Mouse (Mus musculus) T-cell, adult 2 months (primary cell): ENCODE results near the gene Il18bp.

Experiments
- DNase-seq: peaks from one replicate; pipeline ENCODE4 v3.0.0; 2022; ENCODE audit warnings: low spot score

Il18bp gene

DNA sequence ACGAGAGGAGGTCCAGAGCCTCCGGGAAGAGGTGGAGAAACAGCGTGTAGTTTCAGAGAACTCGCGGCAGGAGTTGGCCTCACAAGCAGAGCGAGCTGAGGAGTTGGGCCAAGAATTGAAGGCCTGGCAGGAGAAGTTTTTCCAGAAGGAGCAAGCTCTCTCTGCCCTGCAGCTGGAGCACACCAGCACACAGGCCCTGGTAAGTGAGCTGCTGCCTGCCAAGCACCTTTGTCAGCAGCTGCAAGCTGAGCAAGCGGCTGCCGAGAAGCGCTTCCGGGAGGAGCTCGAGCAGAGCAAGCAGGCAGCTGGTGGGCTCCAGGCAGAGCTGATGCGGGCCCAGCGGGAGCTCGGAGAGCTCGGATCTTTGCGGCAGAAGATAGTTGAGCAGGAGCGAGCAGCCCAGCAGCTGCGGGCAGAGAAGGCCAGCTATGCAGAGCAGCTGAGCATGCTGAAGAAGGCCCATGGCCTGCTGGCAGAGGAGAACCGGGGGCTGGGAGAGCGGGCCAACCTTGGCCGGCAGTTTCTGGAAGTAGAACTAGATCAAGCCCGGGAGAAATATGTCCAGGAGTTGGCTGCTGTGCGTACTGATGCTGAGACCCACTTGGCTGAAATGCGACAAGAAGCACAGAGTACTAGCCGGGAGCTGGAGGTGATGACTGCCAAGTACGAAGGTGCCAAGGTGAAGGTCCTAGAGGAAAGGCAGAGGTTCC is 17.4 kb downstream of the Il18bp start:
- DNase-seq: no peak

- no peak for DNase-seq
Observed at GRCm38 (mm10) chr7:102000296-102000695, 18.2 kb downstream of the Il18bp start.

DNA sequence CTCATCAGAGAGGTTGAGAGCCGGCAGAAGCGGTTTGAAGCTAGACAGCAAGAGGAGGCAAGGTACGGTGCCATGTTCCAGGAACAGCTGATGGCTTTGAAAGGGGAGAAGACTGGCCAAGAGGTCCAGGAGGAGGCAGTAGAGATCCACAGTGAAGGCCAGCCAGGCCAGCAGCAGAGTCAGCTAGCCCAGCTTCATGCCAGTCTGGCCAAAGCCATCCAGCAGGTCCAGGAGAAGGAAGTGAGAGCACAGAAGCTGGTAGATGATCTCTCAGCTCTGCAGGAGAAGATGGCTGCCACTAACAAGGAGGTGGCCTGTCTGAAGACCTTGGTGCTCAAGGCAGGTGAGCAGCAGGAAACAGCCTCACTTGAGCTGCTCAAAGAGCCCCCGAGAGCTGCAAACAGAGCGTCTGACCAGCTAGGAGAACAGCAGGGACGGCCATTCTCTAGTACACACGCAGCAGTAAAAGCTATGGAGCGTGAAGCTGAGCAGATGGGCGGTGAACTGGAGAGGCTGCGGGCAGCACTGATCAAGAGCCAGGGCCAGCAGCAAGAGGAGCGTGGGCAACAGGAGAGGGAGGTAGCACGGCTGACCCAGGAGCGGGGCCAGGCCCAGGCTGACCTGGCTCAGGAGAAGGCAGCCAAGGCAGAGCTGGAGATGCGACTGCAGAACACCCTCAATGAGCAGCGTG is 18.9 kb downstream of the Il18bp start:
- no peak for DNase-seq

DNA sequence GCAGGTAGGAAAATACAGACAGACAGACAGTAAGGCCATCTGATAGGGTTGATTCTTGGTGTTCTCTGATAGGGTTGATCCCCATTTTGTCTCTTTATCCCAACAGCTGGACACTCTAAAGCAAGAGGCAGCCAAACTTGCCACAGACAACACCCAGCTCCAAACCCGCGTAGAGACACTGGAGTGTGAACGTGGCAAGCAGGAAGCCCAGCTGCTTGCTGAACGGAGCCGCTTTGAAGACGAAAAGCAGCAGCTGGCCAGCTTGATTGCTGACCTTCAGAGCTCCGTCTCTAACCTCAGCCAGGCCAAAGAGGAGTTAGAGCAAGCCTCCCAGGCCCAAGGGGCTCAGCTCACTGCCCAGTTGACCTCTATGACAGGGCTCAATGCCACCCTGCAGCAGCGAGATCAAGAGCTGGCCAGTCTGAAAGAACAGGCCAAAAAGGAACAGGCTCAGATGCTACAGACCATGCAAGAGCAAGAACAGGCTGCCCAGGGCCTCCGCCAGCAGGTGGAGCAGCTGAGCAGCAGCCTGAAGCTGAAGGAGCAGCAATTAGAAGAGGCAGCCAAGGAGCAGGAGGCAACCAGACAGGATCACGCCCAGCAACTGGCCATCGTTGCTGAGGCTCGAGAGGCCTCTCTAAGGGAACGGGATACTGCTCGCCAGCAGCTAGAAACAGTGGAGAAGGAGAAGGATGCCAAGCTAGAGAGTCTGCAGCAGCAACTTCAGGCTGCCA is 20.1 kb downstream of the Il18bp start:
- DNase-seq: peak; percentile 61

DNA sequence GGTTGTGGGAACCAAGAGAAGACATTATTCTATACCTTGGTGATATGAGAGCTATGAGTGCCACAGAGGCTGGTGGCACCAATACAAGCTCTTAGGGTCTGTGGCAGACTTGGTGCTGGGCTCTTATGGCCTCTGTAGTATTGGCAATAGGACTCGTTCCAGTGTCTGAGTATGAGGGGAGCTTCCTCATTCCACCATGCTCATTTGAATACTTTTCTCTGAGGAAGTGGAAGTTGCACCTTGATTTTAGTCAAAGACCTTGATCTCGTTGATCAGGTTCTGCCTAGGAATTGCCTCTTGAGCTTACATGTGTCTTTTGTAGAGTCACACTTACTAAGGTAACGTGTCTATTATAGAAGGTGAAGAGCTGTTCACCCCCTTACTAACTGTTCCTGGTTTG is 24.2 kb downstream of the Il18bp start:
- no peak for DNase-seq

- no peak for DNase-seq
Observed at GRCm38 (mm10) chr7:101985081-101985480, 33.4 kb downstream of the Il18bp start.

GRCm38 (mm10) chr7:101982735-101983134 is 35.8 kb downstream of the Il18bp start:
- DNase-seq: no peak

- no peak for DNase-seq
Observed at GRCm38 (mm10) chr7:101974505-101974904, 44.0 kb downstream of the Il18bp start.

DNA sequence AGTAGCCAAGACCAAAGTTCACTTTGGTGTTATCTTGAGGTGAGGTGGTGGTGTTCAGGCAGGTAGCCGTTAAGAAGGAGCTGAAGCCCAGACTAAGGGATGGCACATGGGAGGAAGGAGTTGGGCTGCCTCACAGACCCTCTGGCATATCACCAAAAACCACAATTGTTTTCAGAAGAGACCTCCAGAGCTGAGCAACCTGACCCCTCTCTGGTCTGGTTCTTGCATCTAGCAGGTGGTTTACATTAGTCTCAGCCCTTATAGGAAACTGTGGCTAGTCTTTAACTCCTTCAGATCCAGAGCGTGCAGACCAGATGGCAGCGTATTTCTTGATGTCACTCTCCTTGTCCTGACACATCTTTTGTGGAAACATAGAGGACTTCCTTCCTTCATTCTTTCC is 44.8 kb downstream of the Il18bp start:
- DNase-seq: no peak

GRCm38 (mm10) chr7:101971721-101972120 is 46.8 kb downstream of the Il18bp start:
- no peak for DNase-seq

- DNase-seq: peak; percentile 85
Observed at GRCm38 (mm10) chr7:101970821-101971461, 47.5 kb downstream of the Il18bp start.

GRCm38 (mm10) chr7:101970429-101970775 is 48.1 kb downstream of the Il18bp start:
- DNase-seq: peak; percentile 91

DNA sequence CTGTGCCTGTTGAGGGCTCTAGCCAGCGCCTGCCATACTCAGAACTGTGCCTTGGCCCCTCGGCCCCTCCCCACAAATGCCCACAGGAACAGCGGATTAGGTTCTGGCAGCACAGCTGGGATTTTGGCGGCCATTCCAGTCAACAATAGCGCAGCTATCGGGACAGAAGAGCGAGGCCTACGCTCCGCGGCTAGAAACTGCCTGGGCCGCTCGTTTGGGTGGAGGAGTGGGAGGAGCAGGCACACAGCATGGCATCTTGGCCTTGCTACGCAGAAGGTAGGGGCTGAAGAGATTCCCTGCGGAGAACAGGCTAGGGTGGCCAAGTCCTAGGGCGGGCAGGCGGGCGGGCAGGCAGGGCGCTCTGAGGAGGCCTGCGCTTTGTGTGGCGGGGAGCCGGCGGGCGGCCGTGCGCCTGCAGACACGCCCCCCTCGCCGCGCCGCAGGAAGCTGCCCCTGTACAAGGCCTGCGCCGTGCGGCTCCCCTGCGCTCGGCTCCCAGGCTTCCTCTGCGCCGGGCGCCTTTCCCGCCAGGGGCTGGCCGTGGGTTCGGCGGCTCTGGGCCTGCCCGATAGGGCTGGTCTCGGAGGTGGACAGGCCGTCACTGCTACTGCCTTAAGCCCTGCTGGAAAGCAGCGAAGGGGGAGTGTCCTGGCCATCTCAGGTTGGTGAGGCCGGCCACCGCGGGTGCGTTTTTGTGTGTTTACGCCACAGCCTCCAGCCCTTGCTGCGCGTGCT is 48.6 kb downstream of the Il18bp start:
- DNase-seq: peak; percentile 85

GRCm38 (mm10) chr7:101968751-101969150 is 49.7 kb downstream of the Il18bp start:
- DNase-seq: no peak

- no peak for DNase-seq
Observed at GRCm38 (mm10) chr7:101967256-101967655, 51.2 kb downstream of the Il18bp start.

DNA sequence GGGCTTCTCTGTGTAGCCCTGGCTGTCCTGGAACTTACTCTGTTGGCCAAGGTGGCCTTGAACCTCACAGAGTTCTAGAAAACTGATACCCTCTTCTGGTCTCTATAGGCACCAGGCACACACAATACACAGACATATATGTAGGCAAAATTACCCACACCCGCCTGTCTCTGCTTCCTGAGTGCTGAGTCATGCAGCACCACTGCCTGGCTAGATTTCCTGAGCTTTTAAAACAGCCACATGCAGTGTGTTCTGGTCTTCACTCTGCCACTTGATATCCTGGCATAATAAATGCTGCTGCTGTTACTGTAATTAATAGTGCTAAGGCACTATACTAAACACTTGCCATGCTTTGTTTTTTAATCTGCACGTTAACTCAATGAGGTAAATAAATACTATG is 52.9 kb downstream of the Il18bp start:
- no peak for DNase-seq
